Mouse (Mus musculus) CH12.LX (cell line): ENCODE measurements around the gene Plekhf1. TPM values are rescaled to one million over a fixed set of nuclear protein-coding genes. Genes with fewer than 3 reads are reported as not detected.

Experiments
- DNase-seq: peaks from one replicate; pipeline ENCODE4 v3.0.0-alpha.2; 2013; ENCODE audit errors: extremely low read depth
- H3K27ac ChIP-seq: 2 replicates; pipeline ENCODE4 v1.5.1; 2012; ENCODE audit warnings: low read depth, mild to moderate bottlenecking, control low read depth, moderate library complexity; ENCODE audit not compliant: insufficient read depth
- H3K27me3 ChIP-seq: replicated peaks from 2 replicates; pipeline ENCODE3; 2012; ENCODE audit warnings: inconsistent platforms
- H3K36me3 ChIP-seq, 2 experiments: replicated peaks in 1 of 2; 2 replicates each; pipeline versions ENCODE3 to v1.6.1; 2012; ENCODE audit warnings: inconsistent platforms in 1 of 2, low read length in 1 of 2, mild to moderate bottlenecking in 1 of 2, mixed read lengths in 1 of 2, moderate library complexity in 1 of 2; ENCODE audit not compliant: control insufficient read depth in 1 of 2, insufficient read depth in 1 of 2
- H3K4me1 ChIP-seq, 2 experiments: 2 replicates each; pipeline ENCODE4 v1.6.1; 2012; ENCODE audit warnings: inconsistent platforms in 1 of 2, moderate library complexity in 1 of 2; ENCODE audit not compliant: insufficient read depth in 2 of 2, control insufficient read depth in 1 of 2
- H3K4me2 ChIP-seq: 2 replicates; pipeline ENCODE4 v1.6.1; 2012; ENCODE audit warnings: low read depth, mild to moderate bottlenecking, control low read depth; ENCODE audit not compliant: poor library complexity, insufficient read depth, severe bottlenecking
- H3K4me3 ChIP-seq, 3 experiments: fragments of 150-350 bp in 1 of 3; sonication (generic) in 1 of 3; replicated peaks in 1 of 3; 2 replicates each; pipeline versions ENCODE3 to v1.5.1; 2011 to 2012; ENCODE audit warnings: low read depth in 2 of 3, low read length in 2 of 3, mild to moderate bottlenecking in 2 of 3, moderate library complexity in 2 of 3, control low read depth in 1 of 3, improper control_type of control experiment in 1 of 3, inconsistent platforms in 1 of 3, mixed read lengths in 1 of 3; ENCODE audit not compliant: poor library complexity in 1 of 3
- H3K79me2 ChIP-seq: replicated peaks from 2 replicates; pipeline ENCODE4 v1.6.1; 2012; ENCODE audit warnings: mild to moderate bottlenecking, moderate library complexity; ENCODE audit not compliant: control insufficient read depth, poor library complexity, insufficient read depth, severe bottlenecking; ENCODE audit errors: extremely low read depth
- H3K9ac ChIP-seq: 2 replicates; pipeline ENCODE4 v1.6.1; 2012; ENCODE audit warnings: low read depth, mild to moderate bottlenecking, control low read depth, moderate library complexity; ENCODE audit not compliant: insufficient read depth
- H3K9me3 ChIP-seq: replicated peaks from 2 replicates; pipeline ENCODE3; 2012; ENCODE audit warnings: low read length, inconsistent platforms, mixed read lengths
- CTCF ChIP-seq, 2 experiments: IDR thresholded peaks in 1 of 2; conservative IDR thresholded peaks in 1 of 2; 2 replicates each; pipeline ENCODE4 v1.5.1; 2011 to 2012; ENCODE audit warnings: low read depth in 2 of 2, low read length in 2 of 2, improper control_type of control experiment in 1 of 2, inconsistent platforms in 1 of 2, mild to moderate bottlenecking in 1 of 2, moderate library complexity in 1 of 2
- EP300 ChIP-seq: IDR thresholded peaks from 2 replicates; pipeline ENCODE4 v1.6.1; 2011; ENCODE audit warnings: low read length, improper control_type of control experiment
- ETS1 ChIP-seq: conservative IDR thresholded peaks from 2 replicates; pipeline ENCODE4 v1.6.1; 2012; ENCODE audit warnings: low read depth, mild to moderate bottlenecking, inconsistent platforms, low read length, improper control_type of control experiment, moderate library complexity
- GABPA ChIP-seq: IDR thresholded peaks from 2 replicates; pipeline ENCODE4 v1.6.1; 2012; ENCODE audit warnings: low read depth, low read length, improper control_type of control experiment, inconsistent platforms; ENCODE audit not compliant: insufficient replicate concordance
- IRF4 ChIP-seq: IDR thresholded peaks from 2 replicates; pipeline ENCODE4 v1.6.1; 2014; ENCODE audit warnings: low read depth, mild to moderate bottlenecking, inconsistent platforms, low read length, improper control_type of control experiment
- JUND ChIP-seq: conservative IDR thresholded peaks from 2 replicates; pipeline ENCODE4 v1.6.1; 2011; ENCODE audit warnings: low read depth, low read length, improper control_type of control experiment
- MAX ChIP-seq: IDR thresholded peaks from 2 replicates; pipeline ENCODE4 v1.6.1; 2011; ENCODE audit warnings: low read length, improper control_type of control experiment
- MEF2A ChIP-seq: IDR thresholded peaks from 2 replicates; pipeline ENCODE4 v1.6.1; 2014; ENCODE audit warnings: low read depth, mild to moderate bottlenecking, inconsistent platforms, low read length, improper control_type of control experiment, borderline replicate concordance
- MXI1 ChIP-seq: IDR thresholded peaks from 2 replicates; pipeline ENCODE4 v1.6.1; 2011; ENCODE audit warnings: mild to moderate bottlenecking, low read depth, low read length, improper control_type of control experiment
- MYC ChIP-seq: IDR thresholded peaks from 2 replicates; pipeline ENCODE4 v1.6.1; 2011; ENCODE audit warnings: low read depth, mild to moderate bottlenecking, improper control_type of control experiment, low read length
- NRF1 ChIP-seq: IDR thresholded peaks from 2 replicates; pipeline ENCODE4 v1.6.1; 2014; ENCODE audit warnings: low read depth, mild to moderate bottlenecking, inconsistent platforms, low read length, improper control_type of control experiment, moderate library complexity
- POLR2A ChIP-seq: IDR thresholded peaks from 2 replicates; pipeline ENCODE4 v1.6.1; 2011; ENCODE audit warnings: low read depth, mild to moderate bottlenecking, improper control_type of control experiment, low read length
- POLR2AphosphoS2 ChIP-seq: IDR thresholded peaks from 2 replicates; pipeline ENCODE4 v1.6.1; 2011; ENCODE audit warnings: low read depth, low read length, improper control_type of control experiment
- SIN3A ChIP-seq: IDR thresholded peaks from 2 replicates; pipeline ENCODE4 v1.6.1; 2012; ENCODE audit warnings: low read length, improper control_type of control experiment, inconsistent platforms
- SMC3 ChIP-seq: IDR thresholded peaks from 2 replicates; pipeline ENCODE4 v1.6.1; 2011; ENCODE audit warnings: low read depth, low read length, improper control_type of control experiment
- TBP ChIP-seq: conservative IDR thresholded peaks from 2 replicates; pipeline ENCODE4 v1.6.1; 2011; ENCODE audit warnings: low read depth, low read length, improper control_type of control experiment
- UBTF ChIP-seq: IDR thresholded peaks from 2 replicates; pipeline ENCODE4 v1.6.1; 2012; ENCODE audit warnings: low read depth, mild to moderate bottlenecking, inconsistent platforms, low read length, improper control_type of control experiment, moderate library complexity
- USF1 ChIP-seq: IDR thresholded peaks from 2 replicates; pipeline ENCODE4 v1.6.1; 2014; ENCODE audit warnings: low read depth, mild to moderate bottlenecking, inconsistent platforms, low read length, improper control_type of control experiment
- USF2 ChIP-seq: conservative IDR thresholded peaks from 2 replicates; pipeline ENCODE4 v1.6.1; 2011; ENCODE audit warnings: low read depth, low read length, improper control_type of control experiment
- ZC3H11A ChIP-seq: IDR thresholded peaks from 2 replicates; pipeline ENCODE4 v1.6.1; 2012; ENCODE audit warnings: low read depth, mild to moderate bottlenecking, inconsistent platforms, low read length, improper control_type of control experiment
- ZKSCAN1 ChIP-seq: IDR thresholded peaks from 2 replicates; pipeline ENCODE4 v1.6.1; 2012; ENCODE audit warnings: low read depth, inconsistent platforms, low read length, improper control_type of control experiment, borderline replicate concordance
- ZNF384 ChIP-seq: IDR thresholded peaks from 2 replicates; pipeline ENCODE4 v1.6.1; 2012; ENCODE audit warnings: low read depth, low read length, improper control_type of control experiment, inconsistent platforms
- dilution Hi-C: fragments of 300-500 bp; cut with MboI; formaldehyde crosslinking; loops from 2 replicates; pipeline ENCODE4 v1.14.3; 2020; ENCODE audit warnings: low sequenced_read_pairs; ENCODE audit not compliant: extremely low pct_unique_long_range_greater_than_20kb, extremely low pct_ligation_motif_present
- in situ Hi-C: fragments of 300-500 bp; cut with MboI; formaldehyde crosslinking; loops from 3 replicates; pipeline ENCODE4 v1.14.3; 2019; ENCODE audit warnings: low sequenced_read_pairs, low pct_ligation_motif_present, low pct_unique_long_range_greater_than_20kb, mixed read lengths
- polyA plus RNA-seq: library from polyadenylated mRNA; unstranded; fragments of >175 nt; gene quantifications from 2 replicates; pipeline ENCODE4 v1.2.1, GENCODE M21; 2012; ENCODE audit warnings: low read depth; ENCODE audit not compliant: insufficient read length
- total RNA-seq, 2 experiments: library from RNA; depleted of rRNA; stranded (reverse); fragments of 300-350 nt in 1 of 2; fragments of >200 nt in 1 of 2; gene quantifications; 2 replicates each; pipeline ENCODE4 v1.2.3; 2012 to 2014

Plekhf1 gene
- total and polyA plus RNA-seq, 3 experiments = 0.16 to 0.72 TPM; not detected in 1

DNA sequence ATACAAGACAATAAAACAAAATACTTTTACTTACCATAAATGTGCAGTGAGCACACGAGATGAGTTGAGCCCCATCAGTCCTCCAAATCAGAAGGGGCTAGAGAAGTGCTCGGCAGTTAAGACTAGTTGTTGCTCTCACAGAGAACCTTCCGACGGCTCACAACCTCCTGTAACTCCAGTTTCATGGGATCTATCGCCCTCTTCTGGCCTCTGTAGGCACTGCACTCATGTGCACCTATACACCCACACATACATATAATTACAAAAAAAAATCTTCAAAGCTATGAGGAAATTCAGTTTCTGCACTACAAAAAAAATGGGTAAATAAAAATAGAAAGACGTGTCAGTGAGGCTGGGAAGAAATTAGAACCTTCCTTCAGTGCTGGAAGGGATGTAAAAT, 23.5 kb downstream of the Plekhf1 start:
- Histone ChIP-seq H3K4me1 (peaks cover 0 to 11% of the 10 kb centered on the region in 2 experiments; a peak in 2 of 4 replicates), H3K36me3 (no peaks in the 10 kb centered on the region), H3K9ac (no peak overlapping the region), H3K27me3 (no peaks in the 10 kb centered on the region), H3K79me2 (no peaks in the 10 kb centered on the region), H3K27ac (no peak overlapping the region), H3K4me2 (no peak overlapping the region), H3K9me3 (peaks cover 4% of the 10 kb centered on the region), H3K4me3 (no peak overlapping the region)
- dilution Hi-C loops = no loop called here
- TF ChIP-seq CTCF (conservative IDR thresholded peaks at IDR 0.05 in 1 of 2, IDR thresholded peaks at IDR 0.05 in 1 of 2; ENCODE audit: low read depth in 2 of 2, low read length in 2 of 2) (peak; percentile 20 to 38; a peak in 2 of 4 replicates), JUND (no peak), MYC (no peak), UBTF (no peak), TBP (no peak), POLR2A (no peak), MEF2A (no peak)
- DNase-seq = no peak
- in situ Hi-C loops = loop anchor here (10.0 kb wide), 1 partner anchor 60 kb away; no protein-coding TSS in a partner anchor

DNA sequence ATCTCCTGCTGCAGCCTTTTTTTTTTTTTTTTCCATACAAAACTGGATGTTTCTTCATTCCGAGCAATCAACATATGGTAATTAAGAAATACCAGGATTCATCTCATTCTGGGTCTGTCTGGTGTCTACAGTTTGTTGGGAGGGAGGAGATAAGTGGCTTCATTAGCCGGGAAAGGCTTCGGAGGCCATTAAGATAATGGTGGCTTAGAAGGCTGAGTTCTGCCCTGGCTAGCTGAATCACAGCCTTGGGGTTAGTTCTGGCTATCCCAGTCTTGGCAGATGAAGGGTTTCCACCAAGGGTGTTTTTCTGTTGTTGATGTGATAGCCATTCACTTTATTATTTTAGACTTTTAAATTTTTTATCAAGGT, 26.5 kb downstream of the Plekhf1 start:
- TF ChIP-seq GABPA (no peak), POLR2AphosphoS2 (no peak), ETS1 (no peak), USF1 (no peak), MXI1 (no peak), IRF4 (no peak), SIN3A (no peak), ZKSCAN1 (no peak), EP300 (no peak), ZC3H11A (no peak), MAX (no peak), MEF2A (no peak), SMC3 (no peak), ZNF384 (no peak; the same call in 1 of the 2 replicates), USF2 (no peak), NRF1 (no peak)
- Histone ChIP-seq H3K27me3 (no peaks in the 10 kb centered on the region), H3K36me3 (peaks cover 0 to 5% of the 10 kb centered on the region in 2 experiments), H3K4me1 (peaks cover 0 to 7% of the 10 kb centered on the region in 2 experiments; a peak in 2 of 4 replicates), H3K9me3 (peaks cover 4% of the 10 kb centered on the region), H3K9ac (no peak overlapping the region; the same call in 1 of the 2 replicates), H3K27ac (no peak overlapping the region), H3K79me2 (no peaks in the 10 kb centered on the region), H3K4me3 (peak overlapping the region in 1 of 3 experiments; percentile 38), H3K4me2 (peak overlapping the region; percentile 5; the same call in 1 of the 2 replicates)
- in situ Hi-C loops = loop anchor here (10.0 kb wide), 1 partner anchor 64 kb away; no protein-coding TSS in a partner anchor
- dilution Hi-C loops = no loop called here
- no peak for DNase-seq
